Mouse (Mus musculus): ENCODE results near the gene Ufl1.
"Not testable (repeated sequence)": the region's sequence is repeated elsewhere in the genome, so short reads cannot be mapped to it uniquely, and the experiment has no call there.

Ufl1 gene

DNA sequence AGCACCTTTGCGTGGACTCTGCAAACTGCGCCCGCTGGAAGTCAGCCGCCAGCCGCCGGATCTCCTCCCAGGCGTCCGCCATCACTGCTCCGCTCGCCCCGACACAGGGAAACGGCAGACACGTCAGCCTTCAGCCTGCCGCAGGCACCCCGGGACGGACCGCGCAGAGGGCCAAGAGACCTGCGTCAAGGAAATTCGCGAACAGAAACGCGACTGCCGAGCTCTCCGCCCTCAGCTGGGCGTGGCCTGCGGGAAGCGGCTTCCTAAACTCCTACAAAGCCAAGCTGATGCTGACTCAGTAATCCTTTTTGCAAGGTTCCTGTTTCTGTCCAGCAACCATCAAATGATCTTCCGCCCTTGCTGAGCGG, at the start of gene Ufl1:
Gene Ufl1, minus strand, starts transcription at position 151 of the 368 bp plus-strand sequence.
- peak; percentile 93 for DNase-seq (ENCODE audit: low read depth, low spot score)
- no peaks in the 10 kb centered on the region for H3K27me3 ChIP-seq (ENCODE audit: control insufficient read depth, insufficient read depth, low read length, poor library complexity, severe bottlenecking)
- 0 out of 2 replicates have a peak, but pooled peaks cover 3% of the 10 kb centered on the region for H3K36me3 ChIP-seq (ENCODE audit: control insufficient read depth, insufficient read depth, low read length, poor library complexity, severe bottlenecking)

DNA sequence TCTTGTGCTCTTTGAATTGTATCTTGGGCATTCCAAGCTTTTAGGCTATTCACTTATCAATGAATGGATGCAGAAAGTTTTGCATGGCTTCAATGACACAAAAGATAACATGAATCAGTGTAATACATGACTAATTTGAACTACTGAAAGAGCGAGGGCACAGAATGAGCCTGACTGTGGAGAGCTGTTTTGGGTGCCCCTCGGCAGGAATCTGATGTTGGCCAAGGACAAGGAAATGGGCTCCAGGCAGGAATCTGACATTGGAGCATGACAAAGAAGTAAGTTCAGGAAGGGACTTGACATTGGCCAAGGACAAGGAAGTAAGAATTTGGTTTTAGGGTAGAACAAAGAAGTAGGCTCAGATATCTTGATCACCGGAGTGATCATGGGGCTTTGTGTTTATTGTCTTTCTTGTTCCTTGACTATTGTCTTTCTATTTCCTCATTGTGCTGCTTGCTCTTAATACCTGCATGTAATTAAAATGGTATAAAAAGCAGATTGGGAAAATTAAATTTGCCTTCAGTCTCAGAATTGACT, 44.1 kb upstream of the Ufl1 start:
- Histone ChIP-seq H3K36me3 (ENCODE audit: control insufficient read depth, insufficient read depth, low read length, poor library complexity, severe bottlenecking) (no peaks in the 10 kb centered on the region), H3K27me3 (ENCODE audit: control insufficient read depth, insufficient read depth, low read length, poor library complexity, severe bottlenecking) (no peaks in the 10 kb centered on the region)
- no peak for DNase-seq (ENCODE audit: low read depth, low spot score)

DNA sequence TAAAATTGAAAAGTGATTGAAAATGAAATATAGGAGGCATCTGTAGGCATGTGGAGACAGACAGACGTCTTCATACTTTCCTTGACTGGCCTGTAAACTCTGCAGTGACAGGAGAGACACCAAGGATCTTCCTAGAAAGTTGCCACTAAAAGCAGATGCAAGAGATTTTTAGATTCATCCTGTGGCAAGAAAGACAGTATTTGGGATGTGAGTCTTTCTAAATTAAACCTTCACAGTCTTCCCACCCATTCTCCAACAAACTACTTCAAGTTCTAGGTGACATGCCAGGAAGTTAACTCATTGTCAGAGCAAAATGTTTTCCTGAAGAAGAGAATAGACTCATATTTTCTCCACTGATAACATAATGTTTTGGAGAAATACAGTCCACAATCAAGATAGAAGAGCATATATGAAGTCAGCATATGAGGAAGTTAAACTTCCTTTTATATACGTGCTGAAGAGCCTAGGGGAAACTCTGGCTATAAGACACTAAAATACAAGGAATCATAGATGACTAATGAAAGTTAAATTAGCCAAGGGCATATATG, 41.1 kb upstream of the Ufl1 start:
- no peak for DNase-seq (ENCODE audit: low read depth, low spot score)
- H3K27me3 ChIP-seq (ENCODE audit: control insufficient read depth, insufficient read depth, low read length, poor library complexity, severe bottlenecking): no peaks in the 10 kb centered on the region
- H3K36me3 ChIP-seq (ENCODE audit: control insufficient read depth, insufficient read depth, low read length, poor library complexity, severe bottlenecking): no peaks in the 10 kb centered on the region

DNA sequence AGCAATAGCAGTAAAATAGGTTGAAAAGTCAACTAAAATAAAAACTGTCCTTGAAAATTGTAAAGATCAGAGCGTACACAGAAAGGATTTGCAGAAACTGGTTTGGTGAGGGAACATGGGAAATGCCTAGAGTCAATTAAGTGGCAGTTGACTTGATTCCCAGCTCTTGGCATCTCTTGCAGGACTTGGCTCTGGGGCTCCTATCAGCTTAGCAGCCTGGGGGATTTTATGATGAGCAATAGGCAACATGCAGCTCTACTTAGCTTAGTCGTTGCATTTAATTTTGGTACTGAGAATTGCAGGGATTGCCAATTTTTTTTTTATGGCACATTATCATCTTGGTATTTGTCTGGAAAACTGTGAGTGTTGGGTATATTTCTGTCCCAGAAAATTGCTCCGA, 32.1 kb upstream of the Ufl1 start:
- no peak for DNase-seq (ENCODE audit: low read depth, low spot score)
- no peaks in the 10 kb centered on the region for H3K27me3 ChIP-seq (ENCODE audit: control insufficient read depth, insufficient read depth, low read length, poor library complexity, severe bottlenecking)
- H3K36me3 ChIP-seq (ENCODE audit: control insufficient read depth, insufficient read depth, low read length, poor library complexity, severe bottlenecking): no peaks in the 10 kb centered on the region

DNA sequence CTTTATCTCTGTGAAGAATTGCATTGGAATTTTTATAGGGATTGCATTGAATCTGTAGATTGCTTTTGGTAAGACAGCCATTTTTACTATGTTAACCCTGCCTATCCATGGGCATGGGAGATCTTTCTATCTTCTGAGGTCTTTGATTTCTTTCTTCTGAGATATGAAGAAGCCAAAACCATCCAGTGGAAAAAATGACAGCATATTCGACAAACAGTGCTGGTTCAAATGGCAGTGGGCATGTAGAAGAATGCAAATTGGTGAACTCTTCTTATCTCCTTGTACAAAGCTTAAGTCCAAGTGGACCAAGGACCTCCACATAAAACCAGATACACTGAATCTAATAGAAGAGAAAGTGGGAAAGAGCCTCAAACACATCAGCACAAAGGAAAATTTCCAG, 3.4 kb upstream of the Ufl1 start:
- not testable (repeated sequence) for H3K36me3 ChIP-seq (ENCODE audit: control insufficient read depth, insufficient read depth, low read length, poor library complexity, severe bottlenecking); DNase-seq (ENCODE audit: low read depth, low spot score); H3K27me3 ChIP-seq (ENCODE audit: control insufficient read depth, insufficient read depth, low read length, poor library complexity, severe bottlenecking)

DNA sequence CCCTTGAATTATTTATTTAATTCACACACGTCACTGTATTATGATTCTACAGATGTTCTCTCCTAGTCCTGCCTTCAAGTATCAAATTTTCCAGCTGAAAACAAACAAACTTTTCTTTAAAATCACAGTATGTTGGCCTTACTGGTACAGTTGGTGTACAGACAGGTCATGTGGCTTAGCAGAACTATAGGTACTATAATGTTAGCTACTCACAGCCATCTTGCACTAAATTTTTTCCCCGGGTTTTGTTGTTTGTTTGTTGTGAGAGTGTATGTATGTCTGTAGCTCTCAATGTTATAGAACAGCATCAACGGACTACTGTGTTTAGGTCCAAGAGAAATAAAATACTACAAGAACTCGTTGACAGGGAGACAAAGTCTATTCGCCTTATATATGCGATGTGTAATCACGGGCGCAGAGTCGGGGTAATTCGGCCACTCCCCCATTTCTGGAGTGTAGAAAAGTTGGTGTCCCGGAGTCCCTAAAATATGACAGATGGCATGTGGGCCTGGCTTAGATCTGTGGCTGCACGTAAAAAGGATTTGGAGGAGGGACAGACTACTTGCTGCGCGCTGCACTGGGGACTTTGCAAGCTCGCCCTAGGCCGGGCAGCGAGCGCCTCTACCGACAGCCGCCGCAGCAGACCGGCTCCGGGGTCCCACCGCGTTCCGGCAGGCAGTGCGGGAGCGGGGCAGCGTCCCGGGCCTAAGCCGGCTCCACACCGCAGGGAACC, 517 bp downstream of the Ufl1 start:
- 0 out of 2 replicates have a peak, but pooled peaks cover 3% of the 10 kb centered on the region for H3K36me3 ChIP-seq (ENCODE audit: control insufficient read depth, insufficient read depth, low read length, poor library complexity, severe bottlenecking)
- no peaks in the 10 kb centered on the region for H3K27me3 ChIP-seq (ENCODE audit: control insufficient read depth, insufficient read depth, low read length, poor library complexity, severe bottlenecking)
- DNase-seq (ENCODE audit: low read depth, low spot score): no peak

DNA sequence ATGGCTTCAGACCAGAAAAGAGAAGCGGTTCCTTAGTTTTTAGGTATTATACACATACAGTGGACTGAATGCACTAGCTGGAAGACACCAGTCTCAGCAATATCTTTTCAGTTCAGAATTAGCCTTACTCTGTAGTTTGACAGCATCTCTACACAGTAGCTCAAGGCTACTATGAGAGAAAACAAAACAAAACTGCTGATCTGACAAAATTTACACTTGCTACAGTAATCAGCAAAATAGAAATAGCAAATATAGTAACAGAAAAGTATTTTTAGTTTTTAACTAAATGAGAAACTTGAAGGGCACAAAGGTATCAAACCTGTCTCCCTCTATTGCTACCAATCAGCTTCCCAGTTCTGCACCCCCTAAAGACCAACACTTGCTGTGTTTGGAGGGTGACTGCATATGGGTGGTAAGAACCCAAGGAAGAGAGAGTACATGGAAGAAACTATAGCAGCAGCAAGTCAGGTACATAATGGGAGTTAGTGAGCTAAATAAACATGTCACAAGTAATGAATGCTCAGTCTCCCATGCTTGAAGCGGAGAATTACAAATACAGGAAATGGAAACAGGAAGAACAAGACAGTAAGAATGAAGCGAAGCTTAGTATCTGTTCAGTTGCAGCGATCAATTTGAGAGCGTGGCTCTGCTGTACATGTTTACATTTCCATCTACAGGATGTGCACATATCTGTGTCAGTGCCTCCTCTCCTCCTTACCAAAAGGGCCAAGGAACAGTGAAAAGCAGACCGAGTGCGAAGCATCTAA, 8.6 kb downstream of the Ufl1 start:
- peak; percentile 60 for DNase-seq (ENCODE audit: low read depth, low spot score)

DNA sequence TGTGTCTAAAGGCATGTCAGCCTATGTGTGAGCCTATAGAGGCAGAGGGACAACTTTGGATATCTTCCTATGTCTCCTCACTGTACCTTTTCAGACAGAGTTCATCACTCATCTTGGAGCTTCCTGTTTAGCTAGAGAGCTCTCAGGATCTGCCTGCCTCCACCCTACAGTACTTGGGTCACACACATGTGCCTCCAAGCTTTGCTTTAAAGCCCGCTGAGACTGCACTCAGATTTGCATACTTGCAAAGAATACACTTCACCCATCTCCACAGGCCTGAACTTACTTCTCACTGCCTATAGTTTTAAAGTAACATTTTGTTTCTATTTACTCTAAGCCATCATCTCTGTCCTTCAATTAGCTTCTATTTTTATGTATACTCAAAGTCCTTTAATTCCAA, 9.7 kb downstream of the Ufl1 start:
- H3K36me3 ChIP-seq (ENCODE audit: control insufficient read depth, insufficient read depth, low read length, poor library complexity, severe bottlenecking): peaks cover 20% of the 10 kb centered on the region
- H3K27me3 ChIP-seq (ENCODE audit: control insufficient read depth, insufficient read depth, low read length, poor library complexity, severe bottlenecking): no peaks in the 10 kb centered on the region
- peak; percentile 33 for DNase-seq (ENCODE audit: low read depth, low spot score)

More for the DNA sequence above, 8.6 kb downstream of the Ufl1 start:
- Histone ChIP-seq H3K27me3 (ENCODE audit: control insufficient read depth, insufficient read depth, low read length, poor library complexity, severe bottlenecking) (no peaks in the 10 kb centered on the region), H3K36me3 (ENCODE audit: control insufficient read depth, insufficient read depth, low read length, poor library complexity, severe bottlenecking) (peaks cover 21% of the 10 kb centered on the region)

DNA sequence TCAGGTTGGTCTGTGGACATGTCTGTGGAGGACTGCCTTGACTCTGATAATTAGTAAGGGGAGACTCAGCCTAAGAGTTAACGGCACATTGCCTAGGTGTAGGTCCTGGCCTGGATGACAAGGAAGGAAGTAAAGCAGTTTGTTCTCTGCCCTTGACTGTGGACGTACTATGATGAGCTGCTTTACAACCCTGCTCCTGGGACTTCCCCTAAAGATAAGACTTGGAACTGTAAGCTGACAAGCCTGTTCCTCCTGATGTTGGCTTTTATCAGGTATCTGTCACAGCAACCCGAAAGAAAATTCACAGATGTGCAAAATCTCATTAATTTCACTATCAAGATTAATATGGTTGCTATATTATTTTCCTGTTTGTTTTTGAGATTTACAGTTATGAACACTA, 14.5 kb downstream of the Ufl1 start:
- H3K36me3 ChIP-seq (ENCODE audit: control insufficient read depth, insufficient read depth, low read length, poor library complexity, severe bottlenecking): peaks cover 13% of the 10 kb centered on the region
- DNase-seq (ENCODE audit: low read depth, low spot score): no peak
- H3K27me3 ChIP-seq (ENCODE audit: control insufficient read depth, insufficient read depth, low read length, poor library complexity, severe bottlenecking): no peaks in the 10 kb centered on the region

DNA sequence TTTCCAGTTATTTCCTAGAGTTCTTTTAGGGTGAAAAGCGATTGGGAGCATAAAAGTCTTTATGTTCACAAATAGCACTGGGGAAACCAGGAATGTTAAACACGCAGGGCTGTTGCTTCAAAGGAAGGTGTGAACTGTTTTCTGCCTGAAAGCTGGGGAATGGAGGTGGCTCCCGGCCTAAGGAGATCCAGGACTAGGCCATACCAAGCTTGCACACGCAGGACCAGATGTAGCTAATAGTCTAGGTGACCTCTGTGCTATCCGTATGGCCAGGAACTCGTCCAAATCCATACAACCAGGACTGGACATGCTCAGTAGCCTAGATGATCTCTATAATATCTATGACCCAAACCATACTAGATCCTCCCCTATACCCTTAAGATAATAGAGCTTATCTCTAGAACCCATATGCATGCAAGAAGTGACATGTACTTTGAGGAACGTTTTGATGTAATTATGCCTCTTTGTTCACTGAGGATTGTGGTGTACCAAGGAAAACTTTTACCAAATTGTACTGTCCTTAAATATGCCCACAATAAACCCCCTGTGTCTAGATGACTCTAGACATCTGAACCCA, 23.7 kb downstream of the Ufl1 start:
- no peak for DNase-seq (ENCODE audit: low read depth, low spot score)
- H3K27me3 ChIP-seq (ENCODE audit: control insufficient read depth, insufficient read depth, low read length, poor library complexity, severe bottlenecking): no peaks in the 10 kb centered on the region
- H3K36me3 ChIP-seq (ENCODE audit: control insufficient read depth, insufficient read depth, low read length, poor library complexity, severe bottlenecking): peaks cover 12% of the 10 kb centered on the region

DNA sequence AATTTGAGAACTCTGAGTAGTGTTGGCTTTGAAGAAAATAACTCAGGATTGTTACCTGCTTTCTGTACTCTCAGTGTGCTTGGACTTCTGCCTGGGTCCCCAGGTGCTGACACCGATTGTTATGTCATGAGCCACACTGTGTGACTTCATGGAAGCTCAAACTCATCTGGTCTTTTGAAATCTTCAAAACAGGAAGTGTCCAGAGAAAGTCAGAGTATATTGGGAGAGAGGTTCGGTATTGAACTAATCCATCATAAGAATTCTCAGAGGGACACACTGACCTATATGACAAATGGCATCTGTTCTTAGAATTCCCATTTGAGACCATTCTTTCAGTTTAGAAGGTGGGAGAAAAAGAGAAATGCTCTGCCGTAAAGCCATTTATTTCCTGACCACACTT, 38.8 kb downstream of the Ufl1 start, which contains the start of gene Fhl5:
Gene Fhl5, minus strand, starts transcription at position 101 of the 400 bp plus-strand sequence.
- no peaks in the 10 kb centered on the region for H3K27me3 ChIP-seq (ENCODE audit: control insufficient read depth, insufficient read depth, low read length, poor library complexity, severe bottlenecking)
- DNase-seq (ENCODE audit: low read depth, low spot score): no peak
- H3K36me3 ChIP-seq (ENCODE audit: control insufficient read depth, insufficient read depth, low read length, poor library complexity, severe bottlenecking): no peaks in the 10 kb centered on the region

DNA sequence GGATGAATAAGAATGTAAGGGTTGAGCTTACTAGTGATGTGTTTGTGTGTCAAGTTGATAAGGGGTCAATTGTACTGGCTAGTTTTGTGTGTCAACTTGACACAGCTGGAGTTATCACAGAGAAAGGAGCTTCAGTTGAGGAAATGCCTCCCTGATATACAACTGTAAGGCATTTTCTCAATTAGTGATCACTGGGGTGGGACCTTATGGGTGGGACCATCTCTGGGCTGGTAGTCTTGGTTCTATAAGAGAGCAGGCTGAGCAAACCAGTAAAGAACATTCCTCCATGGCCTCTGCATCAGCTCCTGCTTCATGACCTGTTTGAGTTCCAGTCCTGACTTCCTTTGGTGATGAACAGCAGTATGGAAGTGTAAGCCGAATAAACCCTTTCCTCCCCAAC, 46.0 kb downstream of the Ufl1 start:
- H3K27me3 ChIP-seq (ENCODE audit: control insufficient read depth, insufficient read depth, low read length, poor library complexity, severe bottlenecking); DNase-seq (ENCODE audit: low read depth, low spot score); H3K36me3 ChIP-seq (ENCODE audit: control insufficient read depth, insufficient read depth, low read length, poor library complexity, severe bottlenecking): not testable (repeated sequence)

DNA sequence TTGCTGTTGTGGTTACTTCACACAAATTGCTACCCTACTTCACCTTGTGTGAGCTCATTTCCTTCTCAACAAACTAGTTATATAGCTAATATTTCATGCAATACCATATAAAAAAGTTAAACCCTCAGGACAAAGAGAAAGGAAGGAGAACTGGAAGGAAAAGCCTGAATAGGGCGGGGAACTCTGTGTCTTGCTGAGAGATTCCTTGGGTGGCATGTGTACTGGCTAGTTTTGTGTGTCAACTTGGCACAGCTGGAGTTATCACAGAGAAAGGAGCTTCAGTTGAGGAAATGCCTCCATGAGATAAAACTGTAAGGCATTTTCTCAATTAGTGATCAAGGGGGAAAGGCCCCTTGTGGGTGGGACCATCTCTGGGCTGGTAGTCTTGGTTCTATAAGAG, 47.9 kb downstream of the Ufl1 start:
- not testable (repeated sequence) for DNase-seq (ENCODE audit: low read depth, low spot score); H3K36me3 ChIP-seq (ENCODE audit: control insufficient read depth, insufficient read depth, low read length, poor library complexity, severe bottlenecking); H3K27me3 ChIP-seq (ENCODE audit: control insufficient read depth, insufficient read depth, low read length, poor library complexity, severe bottlenecking)

DNA sequence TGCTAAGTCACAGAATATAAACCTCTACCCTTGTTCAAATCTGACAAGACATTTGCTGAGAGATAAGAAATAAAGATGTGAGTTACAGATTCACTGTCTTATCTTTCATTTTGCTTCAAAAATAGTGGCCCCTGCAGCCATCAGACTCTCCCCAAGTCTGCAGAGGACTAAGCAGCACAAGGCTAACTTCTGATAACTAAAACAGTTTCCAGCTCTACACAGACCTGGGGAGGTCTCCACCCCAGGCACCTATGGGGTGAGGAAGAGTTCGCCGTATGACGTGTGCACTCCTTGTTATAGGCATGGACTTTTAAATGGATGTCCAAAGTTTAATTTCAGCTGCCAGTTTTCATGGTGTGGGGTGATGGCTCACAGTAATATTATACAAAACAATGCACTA, 49.1 kb downstream of the Ufl1 start:
- DNase-seq (ENCODE audit: low read depth, low spot score): no peak

DNA sequence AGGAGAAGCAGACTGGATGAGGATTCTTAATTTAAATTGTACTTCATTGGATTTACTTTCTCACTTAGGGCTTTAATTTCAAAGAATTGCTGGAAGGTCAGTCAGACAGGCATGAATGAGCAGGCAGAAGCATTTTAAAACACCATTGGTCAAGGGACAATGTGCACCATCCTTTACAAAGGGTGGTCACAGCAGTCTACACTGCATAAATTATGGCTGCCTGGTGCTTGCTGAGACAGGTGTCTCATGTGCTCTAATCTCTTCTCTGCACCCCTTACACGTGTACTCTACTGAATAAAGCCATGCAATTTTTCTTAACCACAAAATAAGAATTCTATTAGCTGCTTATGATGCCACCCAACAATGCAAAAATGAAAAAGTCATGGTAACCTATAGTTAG, 54.1 kb downstream of the Ufl1 start:
- DNase-seq (ENCODE audit: low read depth, low spot score): no peak
- Histone ChIP-seq H3K36me3 (ENCODE audit: control insufficient read depth, insufficient read depth, low read length, poor library complexity, severe bottlenecking) (no peaks in the 10 kb centered on the region), H3K27me3 (ENCODE audit: control insufficient read depth, insufficient read depth, low read length, poor library complexity, severe bottlenecking) (no peaks in the 10 kb centered on the region)

More for the DNA sequence above, 49.1 kb downstream of the Ufl1 start:
- no peaks in the 10 kb centered on the region for H3K27me3 ChIP-seq (ENCODE audit: control insufficient read depth, insufficient read depth, low read length, poor library complexity, severe bottlenecking)
- no peaks in the 10 kb centered on the region for H3K36me3 ChIP-seq (ENCODE audit: control insufficient read depth, insufficient read depth, low read length, poor library complexity, severe bottlenecking)

All from splenic B cell, adult 2 months (primary cell).